Mouse (Mus musculus): Measurements from ENCODE around the gene Ip6k1.
"Not testable (repeated sequence)": the region's sequence is repeated elsewhere in the genome, so short reads cannot be mapped to it uniquely, and the experiment has no call there.

The Ip6k1 gene

DNA sequence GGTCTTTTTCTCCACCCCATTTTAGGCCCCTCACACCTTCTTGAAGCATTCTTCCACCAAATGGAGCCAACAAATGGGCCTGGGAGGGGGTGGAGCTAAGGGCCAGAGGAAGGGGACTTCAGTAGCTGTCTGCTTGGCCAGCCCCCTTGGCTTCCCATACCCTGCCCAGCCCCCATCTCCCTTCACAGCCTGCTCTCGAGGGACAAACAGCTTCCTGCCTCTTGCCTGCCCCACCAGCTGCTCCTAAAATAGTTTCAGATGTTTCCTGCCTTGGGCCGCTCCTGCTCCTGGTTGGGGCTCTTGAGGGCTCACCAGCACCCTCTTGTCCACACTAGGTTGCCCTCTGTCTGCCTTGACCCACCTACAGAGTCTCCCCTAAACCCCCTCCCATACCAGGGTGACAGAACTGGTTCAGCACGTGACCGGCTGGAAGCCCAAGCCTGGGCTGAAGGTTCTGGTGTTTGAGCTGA lies 18.8 kb upstream of the Ip6k1 start:
- DNase-seq: peak; percentile 82

- no peak for DNase-seq
Observed at GRCm38 (mm10) chr9:107984052-107984753, 18.1 kb upstream of the Ip6k1 start.

- no peak for DNase-seq
Observed at GRCm38 (mm10) chr9:107984754-107985055, 17.6 kb upstream of the Ip6k1 start.

DNA sequence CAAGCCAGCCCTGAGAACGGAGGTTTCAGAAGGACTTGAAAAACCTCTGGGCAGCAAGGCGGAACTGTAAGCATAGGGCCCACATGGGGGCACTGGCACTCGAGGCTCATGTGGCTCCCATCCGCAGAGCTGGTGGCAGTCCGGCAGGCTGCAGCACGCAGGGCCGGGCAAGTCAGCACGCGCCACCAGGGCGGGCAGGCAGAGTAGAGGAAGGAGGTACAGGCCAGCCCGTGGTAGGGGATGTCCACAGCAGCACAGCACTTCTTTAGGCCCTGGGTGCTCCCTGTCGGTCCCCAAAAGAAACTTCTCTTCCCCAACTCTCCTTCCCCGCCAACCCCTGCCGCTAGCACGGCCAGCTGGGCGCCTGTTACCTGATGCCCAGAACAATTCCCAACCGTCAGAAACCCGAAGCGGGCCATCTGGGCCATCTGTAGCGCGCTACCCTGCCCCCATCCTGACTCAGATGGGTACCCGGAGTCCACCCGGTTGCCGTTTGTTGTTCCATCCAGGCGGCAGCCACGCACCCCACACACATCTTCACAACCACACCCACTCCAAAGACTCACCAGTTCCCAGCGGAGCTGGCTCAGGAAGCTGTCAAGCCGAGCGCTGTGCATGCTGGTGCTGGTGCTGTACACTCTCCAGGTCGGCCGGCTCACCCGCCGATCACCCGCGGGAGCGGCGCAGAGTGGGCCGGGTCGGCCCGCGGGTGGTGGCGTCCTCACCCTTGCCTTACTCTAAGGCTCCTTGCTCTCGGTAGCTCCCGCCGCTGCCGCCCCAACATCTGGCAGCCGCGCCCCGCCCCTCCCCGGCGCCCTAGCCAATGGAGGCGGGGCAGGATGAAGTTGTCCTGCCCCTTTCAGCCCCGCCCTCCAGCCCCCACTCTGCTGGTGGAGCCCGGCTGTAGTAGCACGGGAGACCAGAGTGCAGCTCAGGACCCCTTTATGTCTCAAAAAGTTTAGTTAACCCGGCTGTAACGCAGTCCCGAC lies 16.9 kb upstream of the Ip6k1 start, which contains the start of gene Inka1:
Inka1 (minus strand) TSS at position 749 of the 989 bp plus-strand sequence.
- DNase-seq: peak; percentile 92

DNA sequence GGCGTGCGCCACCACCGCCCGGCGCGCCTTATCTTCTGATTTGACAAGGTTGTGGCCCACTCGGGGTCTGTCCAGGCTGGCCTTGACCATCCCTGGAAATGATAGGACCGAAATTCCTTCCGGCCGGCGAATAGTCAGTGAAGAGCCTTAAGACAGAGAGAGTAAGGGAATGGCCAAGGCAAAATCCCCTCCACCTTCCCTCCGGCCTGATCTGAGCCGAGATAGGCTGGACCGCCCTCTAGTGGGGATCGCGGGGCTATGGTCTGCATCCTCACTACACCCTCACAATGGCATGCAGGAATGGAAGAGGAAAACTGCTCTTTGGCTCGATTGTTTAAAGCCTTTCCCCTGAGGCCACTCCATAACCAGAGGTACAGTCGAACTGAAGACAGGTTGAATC lies 15.9 kb upstream of the Ip6k1 start:
- DNase-seq: peak; percentile 90

DNA sequence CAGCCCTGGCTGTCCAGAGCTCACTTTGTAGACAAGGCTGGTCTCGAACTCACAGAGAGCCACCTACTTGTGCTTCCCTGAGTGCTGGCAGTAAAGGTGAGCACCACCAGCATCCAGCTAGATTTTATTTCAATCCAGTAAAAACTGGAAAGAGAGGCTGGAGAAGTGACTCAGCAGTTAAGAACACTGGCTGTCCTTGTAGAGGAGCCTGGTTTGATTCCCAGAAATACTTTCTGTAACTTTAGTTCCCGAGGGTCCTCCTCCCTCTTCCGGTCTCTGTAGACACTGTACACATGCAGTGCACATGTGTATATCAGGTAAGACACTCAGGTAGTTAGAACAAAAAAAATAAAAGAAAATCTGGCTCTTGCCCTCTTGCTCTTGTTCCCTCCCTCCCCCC lies 14.4 kb upstream of the Ip6k1 start:
- no peak for DNase-seq

DNA sequence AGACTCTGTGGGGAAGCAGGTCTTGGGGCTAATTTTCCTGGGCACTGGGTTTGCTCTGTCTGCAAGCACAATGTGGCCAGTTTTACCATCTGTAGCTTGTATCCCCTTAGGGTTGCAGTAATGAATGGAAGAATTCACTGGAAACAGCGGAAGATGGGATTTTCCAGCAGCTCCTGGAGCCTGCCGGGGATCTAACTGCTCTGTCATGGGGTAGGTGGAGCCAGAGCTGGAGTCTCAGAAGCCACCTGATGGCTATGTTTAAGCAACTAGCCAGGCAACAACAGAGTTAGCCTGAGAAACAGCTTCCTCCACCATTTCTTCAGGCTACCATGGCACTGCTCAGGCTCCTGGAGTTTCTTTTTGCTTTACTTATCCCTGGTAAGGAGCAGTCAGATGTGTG lies 10.1 kb upstream of the Ip6k1 start, which contains the start of gene Cdhr4:
Cdhr4 (plus strand) TSS at position 301 of the 400 bp plus-strand sequence.
- no peak for DNase-seq

DNA sequence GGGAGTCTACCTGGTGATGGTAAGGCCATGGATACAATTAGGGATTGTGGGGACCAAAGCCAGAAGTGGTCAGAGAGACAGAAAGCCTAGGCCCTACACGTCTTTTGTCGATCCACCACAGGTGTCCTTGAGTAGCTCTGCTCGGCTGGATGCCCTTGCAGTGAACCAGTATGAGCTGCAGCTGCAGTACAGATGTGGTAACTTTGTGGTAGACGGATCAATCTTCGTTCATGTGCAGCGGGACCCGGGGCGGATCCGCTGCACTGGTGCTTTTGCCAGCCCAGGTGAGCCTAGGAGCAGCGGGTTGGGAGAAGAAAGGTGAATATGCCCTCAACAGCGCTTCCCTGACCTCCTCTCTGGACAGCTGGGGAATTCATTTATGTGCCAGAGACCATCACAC lies 9.3 kb upstream of the Ip6k1 start:
- DNase-seq: no peak

DNA sequence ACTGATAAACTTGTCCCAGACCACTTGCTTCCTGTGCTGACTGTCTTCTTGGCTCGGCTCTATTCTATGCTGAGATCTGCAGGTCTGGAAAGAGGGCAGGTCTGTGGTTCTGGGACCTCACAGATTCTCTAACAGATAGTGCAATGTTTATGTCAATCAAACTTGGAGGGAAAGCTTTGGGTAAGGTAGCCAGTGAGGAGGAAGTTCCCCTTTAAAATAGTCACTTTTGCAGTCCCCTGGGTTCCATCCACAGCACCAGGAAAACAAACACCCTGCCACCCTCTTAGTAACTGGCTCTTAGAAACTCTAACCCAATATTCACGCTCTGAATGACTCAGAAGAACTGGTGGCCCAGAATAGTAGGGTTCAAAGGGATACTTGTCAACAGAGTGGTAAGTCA lies 7.8 kb upstream of the Ip6k1 start:
- no peak for DNase-seq

GRCm38 (mm10) chr9:107995513-107995912 lies 6.8 kb upstream of the Ip6k1 start:
- DNase-seq: no peak

GRCm38 (mm10) chr9:107996049-107996448 lies 6.3 kb upstream of the Ip6k1 start, which contains the start of gene Gm20662:
Gm20662 (plus strand) TSS chr9:107996349.
- no peak for DNase-seq

DNA sequence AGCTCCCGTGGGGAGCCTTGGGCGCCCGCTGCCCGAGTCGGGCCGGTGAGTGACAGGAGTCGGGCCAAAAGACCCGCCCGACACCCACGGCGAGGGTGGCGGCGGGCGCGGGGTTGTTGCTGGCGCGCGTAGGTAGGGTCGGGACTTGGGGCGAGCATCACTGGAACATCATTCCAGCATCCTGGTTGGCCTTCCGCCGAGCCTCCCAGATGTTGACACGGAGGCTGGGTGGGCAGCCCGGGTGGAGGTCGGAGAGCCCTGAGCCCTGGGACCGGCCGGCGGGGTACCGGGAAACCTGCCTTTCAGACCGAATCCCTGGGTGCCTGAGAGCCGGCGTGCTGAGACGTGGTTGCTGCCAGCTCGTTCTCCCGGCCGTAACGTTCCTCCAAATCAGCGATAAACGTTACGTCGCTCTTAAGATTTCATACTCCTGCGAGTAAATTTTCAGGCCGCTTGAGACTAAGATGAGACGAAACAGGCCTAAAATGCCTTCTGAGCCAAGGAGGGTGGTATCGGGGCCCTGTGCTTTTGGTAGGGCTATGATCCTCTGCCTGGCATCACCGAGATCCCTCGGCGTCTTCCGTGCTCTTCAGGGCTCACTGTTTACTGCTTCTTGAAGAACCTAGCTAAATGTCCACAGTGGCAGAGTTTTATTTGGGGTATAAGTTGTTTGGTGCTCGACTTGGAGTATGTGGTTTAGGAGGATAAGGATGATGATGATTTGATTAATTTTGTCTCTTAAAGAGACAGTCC lies 653 bp downstream of the Ip6k1 start:
- DNase-seq: peak; percentile 17

- no peak for DNase-seq
Observed at GRCm38 (mm10) chr9:108003531-108003890, 1.2 kb downstream of the Ip6k1 start.

- no peak for DNase-seq
Observed at GRCm38 (mm10) chr9:108008041-108008440, 5.7 kb downstream of the Ip6k1 start.

GRCm38 (mm10) chr9:108010385-108010784 lies 8.1 kb downstream of the Ip6k1 start:
- no peak for DNase-seq

- not testable (repeated sequence) for DNase-seq
Observed at GRCm38 (mm10) chr9:108013577-108013976, 11.3 kb downstream of the Ip6k1 start.

GRCm38 (mm10) chr9:108017127-108017526 lies 14.8 kb downstream of the Ip6k1 start:
- no peak for DNase-seq

GRCm38 (mm10) chr9:108020741-108021140 lies 18.4 kb downstream of the Ip6k1 start:
- DNase-seq: no peak

- DNase-seq: no peak
Observed at GRCm38 (mm10) chr9:108023216-108023615, 20.9 kb downstream of the Ip6k1 start.

DNA sequence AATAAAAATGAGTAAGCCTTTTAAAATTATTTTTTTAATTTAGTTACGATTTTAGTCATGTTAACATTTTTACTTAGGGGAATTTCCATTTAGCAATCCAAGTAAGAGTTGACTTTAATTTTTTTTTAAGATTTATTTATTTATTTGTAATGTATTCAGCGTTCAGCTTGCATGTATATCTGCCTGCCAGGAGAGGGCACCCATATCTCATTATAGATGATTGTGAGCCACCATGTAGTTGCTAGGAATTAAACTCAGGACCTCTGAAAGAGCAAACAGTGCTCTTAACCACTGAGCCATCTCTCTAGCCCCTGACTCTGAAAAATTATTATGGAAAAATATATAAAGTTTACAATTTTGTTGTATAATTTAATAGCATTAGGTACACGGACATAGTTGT lies 24.3 kb downstream of the Ip6k1 start:
- DNase-seq: no peak

- DNase-seq: no peak
Observed at GRCm38 (mm10) chr9:108027867-108028266, 25.6 kb downstream of the Ip6k1 start.

DNA sequence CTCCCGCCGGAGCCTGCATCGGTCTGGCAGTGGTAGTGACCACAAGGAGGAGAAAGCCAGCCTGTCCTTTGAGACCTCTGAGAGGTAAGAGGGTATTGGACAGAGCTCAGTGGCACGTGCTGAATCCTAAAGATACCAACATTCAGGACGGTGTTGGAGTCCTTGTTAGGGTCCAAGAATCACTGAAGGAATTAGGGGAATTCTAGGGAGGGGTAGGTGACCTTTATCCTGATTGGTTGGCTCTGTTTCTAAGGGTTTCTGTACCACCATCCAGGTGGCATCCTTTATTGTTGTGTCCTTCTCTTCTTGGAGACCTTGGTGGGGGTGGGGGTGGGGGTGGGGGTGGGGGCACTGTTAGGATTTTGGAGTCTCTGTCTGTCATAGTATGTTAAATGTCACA lies 29.8 kb downstream of the Ip6k1 start:
- DNase-seq: no peak

Data from lung, postnatal 14 days (tissue).